Mouse (Mus musculus) layer of hippocampus, adult 2 months (tissue): ENCODE results near the gene Usp4. TPM values are rescaled to one million over a fixed set of nuclear protein-coding genes. Genes with fewer than 3 reads are reported as not detected.
A peak's percentile ranks its signal among the peaks of the same experiment; 100 is the strongest.

Source experiments
- DNase-seq, 2 experiments: peaks; one replicate each; pipeline ENCODE4 v3.0.0; 2022; ENCODE audit warnings: low spot score in 2 of 2
- H3K27ac ChIP-seq: fragments of 200-600 bp; 2 replicates; pipeline ENCODE4 v1.8.1; 2022
- H3K4me3 ChIP-seq: fragments of 200-600 bp; 2 replicates; pipeline ENCODE4 v1.8.1; 2022; ENCODE audit warnings: mild to moderate bottlenecking
- CTCF ChIP-seq: fragments of 200-600 bp; conservative IDR thresholded peaks from 2 replicates; pipeline ENCODE4 v1.8.1; 2022; ENCODE audit warnings: antibody characterized with exemption, mild to moderate bottlenecking, moderate library complexity
- total RNA-seq, 2 experiments: library from RNA; stranded (reverse); gene quantifications; 2 replicates each; pipeline ENCODE4 v1.2.3; 2021

Gene Usp4
- total RNA-seq, 2 experiments from 2014 or later = 106 to 112 TPM

GRCm38 (mm10) chr9:108401186-108401960, 53.7 kb downstream of the Usp4 start:
- Histone ChIP-seq H3K27ac (peak overlapping the region; percentile 87), H3K4me3 (no peak overlapping the region)
- peak; percentile 63 to 64 for DNase-seq
- TF ChIP-seq CTCF = no peak

- DNase-seq = peak; percentile 26 to 40
- no peak overlapping the region for H3K27ac ChIP-seq
- no peak overlapping the region for H3K4me3 ChIP-seq
- no peak for TF ChIP-seq CTCF
Observed at GRCm38 (mm10) chr9:108403081-108403480, 55.4 kb downstream of the Usp4 start.

GRCm38 (mm10) chr9:108404451-108404850, 56.8 kb downstream of the Usp4 start:
- Histone ChIP-seq H3K4me3 (no peak overlapping the region), H3K27ac (no peak overlapping the region)
- DNase-seq = no peak
- 0 out of 2 replicates have a peak, but pooled peaks have one; percentile 4 for TF ChIP-seq CTCF

- H3K4me3 ChIP-seq = no peak overlapping the region
- no peak for TF ChIP-seq CTCF
- DNase-seq = no peak
- H3K27ac ChIP-seq = no peak overlapping the region
Observed at GRCm38 (mm10) chr9:108409535-108409934, 61.9 kb downstream of the Usp4 start.

GRCm38 (mm10) chr9:108411381-108411942, 63.8 kb downstream of the Usp4 start:
- Histone ChIP-seq H3K4me3 (no peak overlapping the region), H3K27ac (no peak overlapping the region; the same call in 1 of the 2 replicates)
- TF ChIP-seq CTCF = no peak
- DNase-seq = peak; percentile 30 to 58

- peak in 1 of 2 experiments; percentile 25 for DNase-seq
- TF ChIP-seq CTCF = peak; percentile 76
Observed at GRCm38 (mm10) chr9:108412221-108412620, 64.6 kb downstream of the Usp4 start.

GRCm38 (mm10) chr9:108428384-108428783, 80.7 kb downstream of the Usp4 start, which contains the start of gene Ccdc36:
Gene Ccdc36, minus strand, starts transcription at chr9:108428484.
- DNase-seq = no peak
- no peak within 1 kb of the TSS for H3K27ac ChIP-seq
- no peak within 1 kb of the TSS for H3K4me3 ChIP-seq
- TF ChIP-seq CTCF = no peak

More at GRCm38 (mm10) chr9:108412221-108412620, 64.6 kb downstream of the Usp4 start:
- H3K4me3 ChIP-seq = no peak overlapping the region
- H3K27ac ChIP-seq = no peak overlapping the region

GRCm38 (mm10) chr9:108431431-108432067, 83.9 kb downstream of the Usp4 start:
- Histone ChIP-seq H3K27ac (no peak overlapping the region), H3K4me3 (no peak overlapping the region)
- DNase-seq = no peak
- no peak for TF ChIP-seq CTCF

GRCm38 (mm10) chr9:108436182-108436581, 88.5 kb downstream of the Usp4 start, which contains the start of gene BC048562:
Gene BC048562, plus strand, starts transcription at chr9:108436482.
- Histone ChIP-seq H3K27ac (no peak within 1 kb of the TSS), H3K4me3 (no peak within 1 kb of the TSS)
- DNase-seq = no peak
- TF ChIP-seq CTCF = no peak

- TF ChIP-seq CTCF = no peak
- H3K27ac ChIP-seq = no peak overlapping the region
- peak; percentile 51 to 55 for DNase-seq
- no peak overlapping the region for H3K4me3 ChIP-seq
Observed at GRCm38 (mm10) chr9:108439176-108439575, 91.5 kb downstream of the Usp4 start.

- H3K4me3 ChIP-seq = no peak overlapping the region
- no peak for DNase-seq
- H3K27ac ChIP-seq = no peak overlapping the region
- TF ChIP-seq CTCF = no peak
Observed at GRCm38 (mm10) chr9:108440485-108440884, 92.8 kb downstream of the Usp4 start.

- no peak overlapping the region for H3K4me3 ChIP-seq
- H3K27ac ChIP-seq = 0 out of 2 replicates have a peak overlapping the region, but pooled peaks have one; percentile 2
- no peak for TF ChIP-seq CTCF
- peak; percentile 70 to 87 for DNase-seq
Observed at GRCm38 (mm10) chr9:108441236-108441919, 93.7 kb downstream of the Usp4 start.

Other genes with a start within 250 kb of the Usp4 start
- 100 to 1,000 TPM; 236 to 246 TPM for gene Bsn, start 157.5 kb upstream of the Usp4 start, total RNA-seq
- 10 to 100 TPM; 74.4 to 76.5 TPM for gene Dag1, start 83.9 kb upstream of the Usp4 start, total RNA-seq
- 100 to 1,000 TPM; 109 to 114 TPM for gene Nicn1, start 57.4 kb upstream of the Usp4 start, total RNA-seq
- gene Amt, start 51.0 kb upstream of the Usp4 start, total RNA-seq = 10 to 100 TPM; 32.9 to 34.4 TPM
- 100 to 1,000 TPM; 155 to 163 TPM for gene Rhoa, start 41.7 kb upstream of the Usp4 start, total RNA-seq
- 10 to 100 TPM; 35.4 to 36.0 TPM for gene Tcta, start 41.7 kb upstream of the Usp4 start, total RNA-seq
- gene Gpx1, start 8.9 kb upstream of the Usp4 start, total RNA-seq = 10 to 100 TPM; 62.2 to 64.1 TPM
- gene 1700102P08Rik, start 45.0 kb downstream of the Usp4 start, total RNA-seq = 1 to 10 TPM; 2.3 to 3.3 TPM
- under 1 TPM in 1 of 2 experiments, not detected in 1; 0.15 TPM for gene Ccdc36, start 80.6 kb downstream of the Usp4 start, total RNA-seq
- not detected for gene BC048562, start 88.6 kb downstream of the Usp4 start, total RNA-seq
- 10 to 100 TPM; 36.7 to 40.6 TPM for gene Ccdc71, start 112.7 kb downstream of the Usp4 start, total RNA-seq
- gene Klhdc8b, start 113.7 kb downstream of the Usp4 start, total RNA-seq = 10 to 100 TPM; 16.7 to 19.6 TPM
- gene Lamb2, start 131.9 kb downstream of the Usp4 start, total RNA-seq = 10 to 100 TPM; 29.3 to 30.7 TPM
- gene Usp19, start 142.7 kb downstream of the Usp4 start, total RNA-seq = 100 to 1,000 TPM; 154 TPM
- 10 to 100 TPM; 74.9 to 79.8 TPM for gene Qars, start 159.9 kb downstream of the Usp4 start, total RNA-seq
- 100 to 1,000 TPM; 161 TPM for gene Qrich1, start 169.0 kb downstream of the Usp4 start, total RNA-seq
- gene Impdh2, start 212.4 kb downstream of the Usp4 start, total RNA-seq = 10 to 100 TPM; 61.3 to 63.7 TPM
- 10 to 100 TPM; 60.8 to 73.3 TPM for gene Ndufaf3, start 219.6 kb downstream of the Usp4 start, total RNA-seq
- 100 to 1,000 TPM; 110 to 111 TPM for gene Dalrd3, start 222.0 kb downstream of the Usp4 start, total RNA-seq
- 100 to 1,000 TPM; 119 to 129 TPM for gene Wdr6, start 230.9 kb downstream of the Usp4 start, total RNA-seq
- 100 to 1,000 TPM; 101 to 104 TPM for gene P4htm, start 249.8 kb downstream of the Usp4 start, total RNA-seq